Mouse (Mus musculus) adrenal gland, postnatal 36 days (tissue): Measurements from ENCODE around the gene Asap2. TPM values are rescaled to one million over a fixed set of nuclear protein-coding genes. Genes with fewer than 3 reads are reported as not detected.
"Not testable (repeated sequence)": the region's sequence is repeated elsewhere in the genome, so short reads cannot be mapped to it uniquely, and the experiment has no call there.

Experiments used
- DNase-seq, 2 experiments: peaks; one replicate each; pipeline ENCODE4 v3.0.0; 2021; ENCODE audit warnings: mixed read lengths in 1 of 2
- long read RNA-seq, 2 experiments: library from polyadenylated mRNA; stranded (forward); transcript quantifications; one replicate each; pipeline ENCODE4 v2.0.0; 2021; ENCODE audit warnings: borderline sequencing depth in 2 of 2
- total RNA-seq, 2 experiments: library from RNA; stranded (reverse); gene quantifications; 2 replicates each; pipeline ENCODE4 v1.2.3; 2021

Asap2 gene
- 10 to 100 TPM; 15.6 to 19.3 TPM for total RNA-seq
- long read RNA-seq, experiment 1, partial matches to known transcripts: 2 of 3 reads
- long read RNA-seq, experiment 1, other reads (novel, unspliced or antisense): 0 of 3 reads
- long read RNA-seq, experiment 2, partial matches to known transcripts: 0 of 1 reads
- long read RNA-seq, experiment 2, other reads (novel, unspliced or antisense): 0 of 1 reads

- DNase-seq: peak; percentile 66 to 71
These were observed at the start of gene Asap2 for GRCm38 (mm10) chr12:20990132-20990531. Asap2 (plus strand) TSS chr12:20990459.

- not testable (repeated sequence) for DNase-seq
These were observed 42.9 kb upstream of the Asap2 start for GRCm38 (mm10) chr12:20947051-20947997.

GRCm38 (mm10) chr12:20990579-20990978 is 320 bp downstream of the Asap2 start:
- peak; percentile 3 to 5 for DNase-seq

GRCm38 (mm10) chr12:21030875-21031274 is 40.6 kb downstream of the Asap2 start:
- DNase-seq: peak in 1 of 2 experiments; percentile 4

GRCm38 (mm10) chr12:21046716-21047115 is 56.5 kb downstream of the Asap2 start:
- not testable (repeated sequence) for DNase-seq

- DNase-seq: peak; percentile 80 to 85
These were observed 85.5 kb downstream of the Asap2 start for GRCm38 (mm10) chr12:21075731-21076130.

GRCm38 (mm10) chr12:21090168-21090567 is 99.9 kb downstream of the Asap2 start:
- not testable (repeated sequence) for DNase-seq

GRCm38 (mm10) chr12:21092446-21092845 is 102.2 kb downstream of the Asap2 start:
- peak in 1 of 2 experiments; percentile 22 for DNase-seq

GRCm38 (mm10) chr12:21097806-21098325 is 107.6 kb downstream of the Asap2 start:
- DNase-seq: peak in 1 of 2 experiments; percentile 26

GRCm38 (mm10) chr12:21111116-21111475 is 120.8 kb downstream of the Asap2 start:
- DNase-seq: not testable (repeated sequence)

GRCm38 (mm10) chr12:21111476-21112452 is 121.5 kb downstream of the Asap2 start:
- DNase-seq: peak; percentile 91 to 95

- DNase-seq: peak; percentile 71 to 76
These were observed 122.2 kb downstream of the Asap2 start for GRCm38 (mm10) chr12:21112453-21112857.

GRCm38 (mm10) chr12:21119446-21119845 is 129.2 kb downstream of the Asap2 start:
- peak; percentile 44 to 57 for DNase-seq

- DNase-seq: no peak
These were observed 132.6 kb downstream of the Asap2 start for GRCm38 (mm10) chr12:21122818-21123217.

GRCm38 (mm10) chr12:21123647-21124046 is 133.4 kb downstream of the Asap2 start:
- DNase-seq: no peak

GRCm38 (mm10) chr12:21125675-21126470 is 135.6 kb downstream of the Asap2 start:
- DNase-seq: no peak

GRCm38 (mm10) chr12:21126516-21126915 is 136.3 kb downstream of the Asap2 start:
- DNase-seq: no peak

- no peak for DNase-seq
These were observed 138.9 kb downstream of the Asap2 start for GRCm38 (mm10) chr12:21128930-21129869.

GRCm38 (mm10) chr12:21130274-21130823 is 140.1 kb downstream of the Asap2 start:
- DNase-seq: no peak
